Mouse (Mus musculus) cerebellum, adult 2 months (tissue): Measurements from ENCODE around the gene Sec31b. TPM values are rescaled to one million over a fixed set of nuclear protein-coding genes. Genes with fewer than 3 reads are reported as not detected.
A peak's percentile ranks its signal among the peaks of the same experiment; 100 is the strongest.

Experiments used
- DNase-seq, 2 experiments: peaks; one replicate each; pipeline ENCODE4 v3.0.0; 2021
- H3K27ac ChIP-seq: fragments of 200-500 bp; 2 replicates; pipeline ENCODE4 v1.5.1; 2012; ENCODE audit warnings: low read length, control low read depth, inconsistent platforms; ENCODE audit not compliant: insufficient read depth
- H3K27me3 ChIP-seq: fragments of 200-500 bp; 2 replicates; pipeline ENCODE4 v1.6.1; 2012; ENCODE audit warnings: inconsistent platforms, mild to moderate bottlenecking, low read length, moderate library complexity; ENCODE audit not compliant: control insufficient read depth, insufficient read depth
- H3K4me1 ChIP-seq: fragments of 200-500 bp; 2 replicates; pipeline ENCODE4 v1.6.1; 2011; ENCODE audit warnings: low read length; ENCODE audit not compliant: control insufficient read depth, insufficient read depth
- H3K4me3 ChIP-seq: fragments of 200-500 bp; replicated peaks from 2 replicates; pipeline ENCODE3; 2011; ENCODE audit warnings: mild to moderate bottlenecking, low read depth, low read length, control low read depth; ENCODE audit not compliant: insufficient read depth
- CTCF ChIP-seq: fragments of 200-500 bp; IDR thresholded peaks from 2 replicates; pipeline ENCODE4 v1.5.1; 2011; ENCODE audit warnings: low read depth, mild to moderate bottlenecking, control low read depth, low read length, moderate library complexity, borderline replicate concordance; ENCODE audit not compliant: insufficient read depth
- POLR2A ChIP-seq: fragments of 200-500 bp; IDR thresholded peaks from 2 replicates; pipeline ENCODE4 v1.6.1; 2011; ENCODE audit warnings: low read length, control low read depth, borderline replicate concordance; ENCODE audit not compliant: insufficient read depth
- WGBS: fragments of 180-500 bp; shearing (Covaris S2); methylation state at CpG from one replicate; pipeline ENCODE4 v1.1.7; 2018; 5-methylcytosine and 5-hydroxymethylcytosine counted together
- polyA plus RNA-seq: library from polyadenylated mRNA; depleted of rRNA; stranded (reverse); fragments of >200 nt; gene quantifications from 2 replicates; pipeline ENCODE4 v1.2.3, GENCODE M21; 2012

Sec31b gene
- polyA plus RNA-seq, 1 experiment, result 0.57 TPM

- H3K27me3 ChIP-seq, result no peaks in the 10 kb centered on the region; the same call in 1 of the 2 replicates
- no peak overlapping the region for H3K27ac ChIP-seq
These were observed 32.4 kb downstream of the Sec31b start for GRCm38 (mm10) chr19:44513054-44513833.

DNA sequence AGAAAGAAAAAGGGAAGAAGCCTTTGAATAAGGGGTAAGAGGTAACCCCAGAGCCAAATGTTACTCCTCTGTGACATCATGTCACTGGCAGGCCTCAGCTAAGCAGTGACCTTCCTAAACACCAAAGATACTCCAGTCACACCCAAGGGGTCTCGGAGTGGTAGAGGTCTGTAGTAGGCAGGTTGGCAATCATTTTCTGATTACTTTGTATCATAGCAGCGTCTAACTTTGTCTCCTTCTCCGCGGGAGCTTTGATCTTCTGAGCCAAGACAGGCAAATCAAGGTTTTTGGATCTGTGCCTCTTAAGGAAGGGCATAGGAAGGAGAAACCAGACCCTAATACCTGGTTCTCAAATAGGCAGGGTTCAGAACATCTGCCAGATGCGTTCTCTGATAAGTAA, 33.1 kb downstream of the Sec31b start:
- Histone ChIP-seq H3K27ac (no peak overlapping the region), H3K4me3 (no peak overlapping the region), H3K4me1 (peaks cover 3% of the 10 kb centered on the region; the same call in 1 of the 2 replicates), H3K27me3 (no peaks in the 10 kb centered on the region; the same call in 1 of the 2 replicates)
- 35% methylated on average over 5 of the region's 5 CpGs for WGBS
- DNase-seq, result no peak
- TF ChIP-seq POLR2A, result no peak
- TF ChIP-seq CTCF, result no peak

More at GRCm38 (mm10) chr19:44513054-44513833, 32.4 kb downstream of the Sec31b start:
- DNase-seq, result no peak
- no peak overlapping the region for H3K4me3 ChIP-seq
- TF ChIP-seq CTCF, result no peak
- TF ChIP-seq POLR2A, result no peak
- 21% methylated on average over 11 of the region's 11 CpGs for WGBS
- H3K4me1 ChIP-seq, result peaks cover 3% of the 10 kb centered on the region; the same call in 1 of the 2 replicates

DNA sequence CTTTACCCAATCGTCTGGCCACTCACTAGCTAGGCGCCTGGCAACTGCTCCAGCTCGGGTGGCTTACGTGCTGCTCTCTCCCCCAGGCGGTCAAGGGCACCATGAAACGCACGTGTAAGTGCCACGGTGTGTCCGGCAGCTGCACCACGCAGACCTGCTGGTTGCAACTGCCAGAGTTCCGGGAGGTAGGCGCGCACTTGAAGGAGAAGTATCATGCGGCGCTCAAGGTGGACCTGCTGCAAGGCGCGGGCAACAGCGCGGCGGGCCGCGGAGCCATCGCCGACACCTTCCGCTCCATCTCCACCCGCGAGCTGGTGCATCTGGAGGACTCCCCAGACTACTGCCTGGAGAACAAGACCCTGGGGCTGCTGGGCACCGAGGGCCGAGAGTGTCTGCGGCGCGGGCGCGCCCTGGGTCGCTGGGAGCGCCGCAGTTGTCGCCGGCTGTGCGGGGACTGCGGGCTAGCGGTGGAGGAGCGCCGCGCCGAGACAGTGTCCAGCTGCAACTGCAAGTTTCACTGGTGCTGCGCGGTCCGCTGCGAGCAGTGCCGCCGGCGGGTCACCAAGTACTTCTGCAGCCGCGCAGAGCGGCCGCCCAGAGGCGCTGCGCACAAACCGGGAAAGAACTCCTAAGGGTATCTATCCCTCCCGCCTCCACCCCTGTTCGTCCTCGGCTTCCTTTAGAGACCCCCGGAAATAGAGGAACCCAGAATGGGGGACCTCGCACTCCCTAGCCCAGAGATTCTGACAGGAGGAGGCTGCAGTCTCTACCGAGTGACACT, 34.0 kb downstream of the Sec31b start:
- DNase-seq, result peak in 1 of 2 experiments; percentile 17
- TF ChIP-seq CTCF, result no peak
- no peak for TF ChIP-seq POLR2A
- Histone ChIP-seq H3K27ac (no peak overlapping the region), H3K4me1 (peaks cover 3% of the 10 kb centered on the region; the same call in 1 of the 2 replicates), H3K27me3 (no peaks in the 10 kb centered on the region; the same call in 1 of the 2 replicates), H3K4me3 (peak overlapping the region; percentile 12)
- under 1% methylated on average over 66 of the region's 66 CpGs for WGBS

DNA sequence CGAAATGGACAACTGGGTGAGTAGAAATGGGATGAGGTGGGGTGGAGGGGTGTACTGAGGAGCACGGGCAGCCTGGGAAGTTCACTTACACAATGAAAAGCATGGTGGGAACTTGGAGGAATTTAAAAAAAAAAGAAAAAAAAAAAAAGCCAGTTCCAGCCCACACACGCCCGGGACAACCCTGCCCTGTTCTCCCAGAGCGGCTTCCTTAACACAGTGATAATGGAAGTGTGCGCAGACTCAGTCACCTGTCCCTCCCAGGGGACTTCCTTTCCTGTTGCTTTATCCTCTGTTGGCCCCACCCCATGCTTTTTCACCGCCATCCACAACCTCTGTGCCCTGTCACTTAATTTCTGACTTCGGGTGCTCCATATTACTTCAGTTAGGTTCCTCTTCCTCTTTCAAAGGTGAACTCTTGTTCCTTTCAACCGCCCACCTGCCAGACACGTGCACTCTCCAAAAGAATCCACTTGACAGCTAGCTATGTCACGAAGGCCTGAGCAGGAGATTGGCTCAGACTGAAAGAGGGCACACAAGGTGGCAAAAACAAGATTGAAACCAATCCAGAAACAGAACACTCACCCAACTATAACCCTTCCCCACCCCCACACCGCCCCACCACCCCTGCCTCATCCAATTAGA, 35.0 kb downstream of the Sec31b start:
- 6% methylated on average over 12 of the region's 12 CpGs for WGBS
- no peaks in the 10 kb centered on the region; the same call in 1 of the 2 replicates for H3K27me3 ChIP-seq
- peaks cover 3% of the 10 kb centered on the region; the same call in 1 of the 2 replicates for H3K4me1 ChIP-seq
- no peak for DNase-seq
- TF ChIP-seq POLR2A (no peak), CTCF (no peak)
- no peak overlapping the region for H3K27ac ChIP-seq
- H3K4me3 ChIP-seq, result no peak overlapping the region

- Histone ChIP-seq H3K4me1 (no peaks in the 10 kb centered on the region), H3K4me3 (no peak overlapping the region), H3K27me3 (no peaks in the 10 kb centered on the region; the same call in 1 of the 2 replicates), H3K27ac (no peak overlapping the region)
- TF ChIP-seq CTCF (no peak), POLR2A (no peak)
- DNase-seq, result no peak
- WGBS, result 49% methylated on average over 4 of the region's 4 CpGs
These were observed 42.9 kb downstream of the Sec31b start for GRCm38 (mm10) chr19:44502741-44503140.

- no peaks in the 10 kb centered on the region; the same call in 1 of the 2 replicates for H3K27me3 ChIP-seq
- no peak for TF ChIP-seq POLR2A
- no peak for TF ChIP-seq CTCF
- no peak overlapping the region for H3K27ac ChIP-seq
- no peaks in the 10 kb centered on the region for H3K4me1 ChIP-seq
- 82% methylated on average over 6 of the region's 6 CpGs for WGBS
- no peak for DNase-seq
- no peak overlapping the region for H3K4me3 ChIP-seq
These were observed 43.7 kb downstream of the Sec31b start for GRCm38 (mm10) chr19:44501925-44502324.

DNA sequence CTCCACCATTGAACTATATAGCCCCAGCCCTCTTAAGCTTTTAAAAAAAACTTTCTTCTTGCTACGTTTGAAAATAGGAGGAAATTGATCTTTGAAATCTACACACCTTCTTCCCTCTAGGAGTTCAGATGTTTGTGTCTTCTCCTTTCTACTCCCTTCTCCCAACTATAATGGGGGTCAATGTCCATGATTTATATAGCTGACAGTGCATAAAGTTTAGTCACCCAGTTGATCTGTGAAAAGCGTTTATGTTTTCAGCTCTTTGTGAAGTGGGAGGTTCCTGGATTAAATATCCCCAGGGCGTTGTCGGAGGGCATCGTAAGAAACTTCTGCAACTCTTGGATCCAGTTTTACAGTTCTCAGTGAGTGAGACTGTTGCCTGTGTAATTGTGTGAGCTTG, 45.4 kb downstream of the Sec31b start:
- H3K27me3 ChIP-seq, result no peaks in the 10 kb centered on the region; the same call in 1 of the 2 replicates
- H3K4me1 ChIP-seq, result no peaks in the 10 kb centered on the region
- no peak for DNase-seq
- TF ChIP-seq CTCF (no peak), POLR2A (no peak)
- no peak overlapping the region for H3K4me3 ChIP-seq
- 42% methylated on average over 5 of the region's 5 CpGs for WGBS
- H3K27ac ChIP-seq, result no peak overlapping the region
